In genomic region chr2:125135903-125136811, GRCm38 (mm10) we compare ENCODE assay signal across 9 mouse cellular contexts. TPM values are rescaled to one million over a fixed set of nuclear protein-coding genes. Genes with fewer than 3 reads are reported as not detected.
DNase-seq lines count a peak whose midpoint lies in the region; ATAC-seq lines count a peak whose summit lies in the region.
"Had no signal": no experiment of that assay in that cellular context is flagged by ENCODE, and none has a peak within 500 bp of the region (broad histone marks: within the 10 kb centered on the region; RNA-seq: fewer than 3 reads in every experiment).

Gene Ctxn2, plus strand, starts transcription at chr2:125136692.

- peak within 1 kb of the TSS; percentile 89 for H3K4me3 ChIP-seq in megakaryocyte, embryonic 14.5 days (replicated peaks)

- peak; percentile 46 for ATAC-seq in inflammation-experienced regulatory T-cells, adult 6 months

- no peaks in the 10 kb centered on the region for H3K36me3 ChIP-seq in megakaryocyte, embryonic 14.5 days (replicated peaks; ENCODE audit: low read length)

- peaks cover 21% of the 10 kb centered on the region for H3K27me3 ChIP-seq in megakaryocyte, embryonic 14.5 days (replicated peaks)

- DNase-seq in WW6 (ENCODE audit: low read depth, low spot score) = peak; percentile 61
- DNase-seq in cerebellum, postnatal 36 days = peak; percentile 32 to 40
- DNase-seq in gastrocnemius, postnatal 25 days = peak; percentile 40
- DNase-seq in left cerebral cortex, adult 8-10 months (ENCODE audit: low spot score in 2 of 2) = peak; percentile 48 to 54
- peak; percentile 55 to 68 for DNase-seq in right cerebral cortex, postnatal 10 days (ENCODE audit: low spot score in 2 of 2)
- peak; percentile 55 for DNase-seq in urinary bladder, postnatal 10 days (ENCODE audit: low spot score)

- no peaks in the 10 kb centered on the region for H3K9me3 ChIP-seq in megakaryocyte, embryonic 14.5 days

- peaks cover 13% of the 10 kb centered on the region for H3K4me1 ChIP-seq in megakaryocyte, embryonic 14.5 days

RNA-seq across cellular contexts. Expression of gene Ctxn2, which starts in this region (rescaled TPM):
- total RNA-seq in gastrocnemius, postnatal 25 days (2021) = not detected
- polyA plus RNA-seq in inflammation-experienced regulatory T-cells, adult 6 months (2017; shearing (Covaris generic)) = not detected
- 10 to 100 TPM; 10.6 to 13.0 (median 12.6) TPM for total RNA-seq in left cerebral cortex, adult 8-10 months (2022)
- polyA plus RNA-seq in megakaryocyte, embryonic 14.5 days (2012; ENCODE audit: insufficient read depth, low replicate concordance) = not detected in 2 replicates
- total RNA-seq: liver, adult 2 months had no signal
- polyA plus RNA-seq: liver, adult 2 months had no signal

Comparison
In these comparisons a context has a peak if more than half of its experiments do, and no peak if none do; other contexts are left out.
1. Peak in every context shown above with its lines: DNase-seq, ATAC-seq and H3K4me3 ChIP-seq.
2. RNA of gene Ctxn2 (total RNA-seq): 10.6 to 13.0 TPM in left cerebral cortex, adult 8-10 months; not detected in gastrocnemius, postnatal 25 days; every median in the first group is over 10 times any median in the second.
3. Peak in DNase-seq in gastrocnemius, postnatal 25 days; RNA of the gene not detected or under 1 TPM.
4. Peak in ATAC-seq in inflammation-experienced regulatory T-cells, adult 6 months; RNA of the gene not detected or under 1 TPM.